In the genomic region with DNA sequence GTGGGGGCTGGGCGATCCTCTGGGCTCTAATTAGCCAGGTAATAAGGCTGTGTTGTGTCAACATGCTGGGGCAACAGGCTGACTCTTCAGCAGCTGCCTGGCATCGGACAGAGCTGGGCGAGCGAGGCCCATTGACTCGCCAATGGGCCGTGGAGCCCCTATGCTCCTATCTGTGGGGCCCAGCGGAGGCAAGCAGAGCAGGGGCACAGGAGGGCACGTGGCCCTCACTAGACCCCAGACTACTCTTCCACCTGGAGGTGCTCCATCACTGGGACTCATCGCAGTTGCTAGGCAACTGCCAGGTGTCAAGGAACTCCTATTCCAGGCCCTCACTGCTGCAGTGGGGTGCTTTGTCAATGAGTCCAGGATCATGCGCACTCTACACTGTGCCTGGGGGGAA, we compare ENCODE assay signal across 15 mouse cellular contexts.
DNase-seq lines count a peak whose midpoint lies in the region; ATAC-seq lines count a peak whose summit lies in the region.
"Had no signal": no experiment of that assay in that cellular context is flagged by ENCODE, and none has a peak within 500 bp of the region (broad histone marks: within the 10 kb centered on the region; RNA-seq: fewer than 3 reads in every experiment).

No protein-coding gene starts in this region.

- no peaks in the 10 kb centered on the region; the same call in 1 of the 2 replicates for H3K36me3 ChIP-seq in embryonic facial prominence, embryonic 10.5 days (replicated peaks)
- H3K36me3 ChIP-seq in hindbrain, embryonic 12.5 days: no peaks in the 10 kb centered on the region
- no peaks in the 10 kb centered on the region for H3K36me3 ChIP-seq in midbrain, embryonic 14.5 days (ENCODE audit: control insufficient read depth, insufficient read depth, low read length)
- H3K36me3 ChIP-seq: liver, embryonic 13.5 days had no signal

- H3K27ac ChIP-seq in embryonic facial prominence, embryonic 10.5 days (replicated peaks): 0 out of 2 replicates have a peak overlapping the region, but pooled peaks have one; percentile 36
- 0 out of 2 replicates have a peak overlapping the region, but pooled peaks have one; percentile 5 for H3K27ac ChIP-seq in hindbrain, embryonic 12.5 days
- peak overlapping the region; percentile 45; the same call in 1 of the 2 replicates for H3K27ac ChIP-seq in midbrain, embryonic 14.5 days (replicated peaks; ENCODE audit: low read depth, low read length)
- H3K27ac ChIP-seq: layer of hippocampus, adult 2 months; liver, embryonic 13.5 days had no signal

- H3K4me3 ChIP-seq in embryonic facial prominence, embryonic 10.5 days: no peak overlapping the region
- H3K4me3 ChIP-seq in hindbrain, embryonic 12.5 days: no peak overlapping the region
- no peak overlapping the region for H3K4me3 ChIP-seq in midbrain, embryonic 14.5 days (replicated peaks; ENCODE audit: low read depth, low read length)
- H3K4me3 ChIP-seq: layer of hippocampus, adult 2 months; liver, embryonic 13.5 days had no signal

- H3K4me1 ChIP-seq in embryonic facial prominence, embryonic 10.5 days: peaks cover 30% of the 10 kb centered on the region
- peaks cover 15% of the 10 kb centered on the region for H3K4me1 ChIP-seq in hindbrain, embryonic 12.5 days
- peaks cover 16% of the 10 kb centered on the region for H3K4me1 ChIP-seq in midbrain, embryonic 14.5 days (ENCODE audit: control insufficient read depth, insufficient read depth, low read length)
- H3K4me1 ChIP-seq: liver, embryonic 13.5 days had no signal

- 0 out of 2 replicates have a peak, but pooled peaks cover 10% of the 10 kb centered on the region for H3K27me3 ChIP-seq in embryonic facial prominence, embryonic 10.5 days (replicated peaks; ENCODE audit: low read depth, poor library complexity, severe bottlenecking)
- 0 out of 2 replicates have a peak, but pooled peaks cover 4% of the 10 kb centered on the region for H3K27me3 ChIP-seq in hindbrain, embryonic 12.5 days
- H3K27me3 ChIP-seq in midbrain, embryonic 14.5 days (ENCODE audit: control insufficient read depth, insufficient read depth, low read length): no peaks in the 10 kb centered on the region
- H3K27me3 ChIP-seq: liver, embryonic 13.5 days had no signal

- 0 out of 2 replicates have a peak, but pooled peaks have one; percentile 15 for ATAC-seq in cerebellum, adult (ENCODE audit: insufficient number of reproducible peaks, low FRiP score, low TSS enrichment)
- ATAC-seq in hindbrain, embryonic 12.5 days (ENCODE audit: low FRiP score): peak; percentile 64
- no peak for ATAC-seq in midbrain, embryonic 14.5 days (ENCODE audit: low FRiP score, low TSS enrichment)
- ATAC-seq: inflammation-experienced regulatory T-cells, adult 6 months had no signal

- no peak overlapping the region for H3K4me2 ChIP-seq in hindbrain, embryonic 12.5 days (replicated peaks)
- H3K4me2 ChIP-seq in midbrain, embryonic 14.5 days (ENCODE audit: low read length): no peak overlapping the region
- H3K4me2 ChIP-seq: liver, embryonic 13.5 days had no signal

- WGBS in embryonic facial prominence, embryonic 10.5 days: 70% methylated on average over 10 of the region's 10 CpGs
- WGBS in hindbrain, embryonic 12.5 days: 73% methylated on average over 10 of the region's 10 CpGs
- 77% methylated on average over 10 of the region's 10 CpGs for WGBS in midbrain, embryonic 14.5 days

- no peak overlapping the region for H3K9ac ChIP-seq in hindbrain, embryonic 12.5 days
- H3K9ac ChIP-seq in midbrain, embryonic 14.5 days (replicated peaks; ENCODE audit: low read length): no peak overlapping the region
- H3K9ac ChIP-seq: liver, embryonic 13.5 days had no signal

- peaks cover 3% of the 10 kb centered on the region; the same call in 1 of the 2 replicates for H3K9me3 ChIP-seq in embryonic facial prominence, embryonic 10.5 days
- H3K9me3 ChIP-seq in hindbrain, embryonic 12.5 days (replicated peaks): peaks cover 8% of the 10 kb centered on the region
- no peaks in the 10 kb centered on the region for H3K9me3 ChIP-seq in midbrain, embryonic 14.5 days (ENCODE audit: control insufficient read depth, low read length)
- H3K9me3 ChIP-seq: liver, embryonic 13.5 days had no signal

- DNase-seq in cerebellum, adult 11 months: no peak
- DNase-seq in embryonic facial prominence, embryonic 10.5 days (ENCODE audit: low spot score): no peak
- no peak for DNase-seq in midbrain, embryonic 14.5 days
- no peak for DNase-seq in spleen, postnatal 14 days (ENCODE audit: low spot score in 2 of 2)
- DNase-seq in right cerebral cortex, postnatal 25 days: no peak
- no peak for DNase-seq in thymus, postnatal 10 days (ENCODE audit: low spot score in 2 of 2)
- DNase-seq: cerebellum, adult 8-10 months; liver, embryonic 13.5 days; lung, postnatal 10 days; right cerebral cortex, adult 18-20 months; thymus, adult 2 months had no signal
